Mouse (Mus musculus) heart, embryonic 16.5 days (tissue): ENCODE measurements around the gene Syne3. TPM values are rescaled to one million over a fixed set of nuclear protein-coding genes. Genes with fewer than 3 reads are reported as not detected.

Source experiments
- ATAC-seq: fragments of 200-750 bp; cut with Nextera tagmentation; replicated peaks from 2 replicates; pipeline ENCODE4 v1.8.0; 2017; ENCODE audit warnings: moderate number of reproducible peaks; ENCODE audit not compliant: insufficient read depth, low FRiP score; ENCODE audit errors: extremely low read depth
- H3K27ac ChIP-seq: fragments of 300-500 bp; sonication (generic); 2 replicates; pipeline ENCODE4 v1.5.1; 2014; ENCODE audit warnings: mild to moderate bottlenecking, low read length, control low read depth, moderate library complexity
- H3K27me3 ChIP-seq: fragments of 300-500 bp; sonication (generic); 2 replicates; pipeline ENCODE4 v1.6.1; 2014; ENCODE audit warnings: low read length, mixed read lengths; ENCODE audit not compliant: control insufficient read depth, insufficient read depth
- H3K36me3 ChIP-seq: fragments of 300-500 bp; sonication (generic); 2 replicates; pipeline ENCODE4 v1.6.1; 2014; ENCODE audit not compliant: control insufficient read depth, insufficient read depth
- H3K4me1 ChIP-seq: fragments of 300-500 bp; sonication (generic); 2 replicates; pipeline ENCODE4 v1.6.1; 2014; ENCODE audit warnings: low read length, mixed read lengths; ENCODE audit not compliant: control insufficient read depth, insufficient read depth
- H3K4me2 ChIP-seq: fragments of 300-500 bp; sonication (generic); 2 replicates; pipeline ENCODE4 v1.6.1; 2014; ENCODE audit warnings: low read depth, mild to moderate bottlenecking, control low read depth, low read length
- H3K4me3 ChIP-seq: fragments of 300-500 bp; sonication (generic); 2 replicates; pipeline ENCODE4 v1.5.1; 2014; ENCODE audit warnings: mild to moderate bottlenecking, control low read depth, low read length
- H3K9ac ChIP-seq: fragments of 300-500 bp; sonication (generic); 2 replicates; pipeline ENCODE4 v1.6.1; 2014; ENCODE audit warnings: low read length, control low read depth
- H3K9me3 ChIP-seq: fragments of 300-500 bp; sonication (generic); replicated peaks from 2 replicates; pipeline ENCODE4 v1.6.1; 2016; ENCODE audit warnings: low read length; ENCODE audit not compliant: control insufficient read depth
- WGBS: fragments of 180-500 bp; shearing (Covaris S2); extraction: QIAGEN DNeasy Blood & Tissue Kit; methylation state at CpG from one replicate; pipeline ENCODE4 v1.1.7; 2014; 5-methylcytosine and 5-hydroxymethylcytosine counted together
- polyA plus RNA-seq: library from polyadenylated mRNA; unstranded; fragments of >200 nt; fragmentation: Nextera tagmentation; extraction: Ambion mirVana; gene quantifications from 2 replicates; pipeline ENCODE4 v1.2.1, GENCODE M21; 2015

Gene Syne3
- polyA plus RNA-seq, 1 experiment from 2014 or later: 1.9 TPM

- H3K27ac ChIP-seq: no peak overlapping the region
- H3K4me3 ChIP-seq: no peak overlapping the region
- H3K4me2 ChIP-seq: no peak overlapping the region
- peaks cover 15% of the 10 kb centered on the region for H3K4me1 ChIP-seq
- WGBS: 78% methylated on average over 10 of the region's 10 CpGs
- no peaks in the 10 kb centered on the region for H3K36me3 ChIP-seq
- H3K9me3 ChIP-seq: no peaks in the 10 kb centered on the region
- no peak for ATAC-seq
- H3K27me3 ChIP-seq: no peaks in the 10 kb centered on the region; the same call in 1 of the 2 replicates
- no peak overlapping the region for H3K9ac ChIP-seq
These were observed 11.8 kb downstream of the Syne3 start for GRCm38 (mm10) chr12:104997641-104998293.

- Histone ChIP-seq H3K4me3 (no peak overlapping the region), H3K4me2 (no peak overlapping the region), H3K27me3 (no peaks in the 10 kb centered on the region), H3K36me3 (no peaks in the 10 kb centered on the region), H3K9ac (no peak overlapping the region), H3K9me3 (no peaks in the 10 kb centered on the region), H3K27ac (no peak overlapping the region), H3K4me1 (peaks cover 14% of the 10 kb centered on the region)
- no peak for ATAC-seq
- WGBS: 77% methylated on average over 10 of the region's 10 CpGs
These were observed 12.4 kb downstream of the Syne3 start for GRCm38 (mm10) chr12:104997159-104997558.

- peaks cover 14% of the 10 kb centered on the region for H3K4me1 ChIP-seq
- no peak for ATAC-seq
- H3K9me3 ChIP-seq: no peaks in the 10 kb centered on the region
- H3K27ac ChIP-seq: no peak overlapping the region
- no peak overlapping the region for H3K9ac ChIP-seq
- no peaks in the 10 kb centered on the region for H3K36me3 ChIP-seq
- no peak overlapping the region for H3K4me3 ChIP-seq
- 82% methylated on average over 9 of the region's 9 CpGs for WGBS
- H3K27me3 ChIP-seq: no peaks in the 10 kb centered on the region
- H3K4me2 ChIP-seq: no peak overlapping the region
These were observed 13.4 kb downstream of the Syne3 start for GRCm38 (mm10) chr12:104996012-104996728.

GRCm38 (mm10) chr12:104995259-104995876 is 14.2 kb downstream of the Syne3 start:
- no peak overlapping the region for H3K9ac ChIP-seq
- H3K36me3 ChIP-seq: no peaks in the 10 kb centered on the region
- WGBS: 78% methylated on average over 12 of the region's 12 CpGs
- no peak for ATAC-seq
- peaks cover 9% of the 10 kb centered on the region; the same call in 1 of the 2 replicates for H3K4me1 ChIP-seq
- no peak overlapping the region for H3K4me3 ChIP-seq
- no peak overlapping the region for H3K4me2 ChIP-seq
- H3K27ac ChIP-seq: no peak overlapping the region
- H3K27me3 ChIP-seq: no peaks in the 10 kb centered on the region
- H3K9me3 ChIP-seq: no peaks in the 10 kb centered on the region

- Histone ChIP-seq H3K27ac (no peak overlapping the region), H3K36me3 (no peaks in the 10 kb centered on the region), H3K4me2 (no peak overlapping the region), H3K4me3 (no peak overlapping the region), H3K9ac (no peak overlapping the region), H3K9me3 (no peaks in the 10 kb centered on the region), H3K27me3 (no peaks in the 10 kb centered on the region), H3K4me1 (0 out of 2 replicates have a peak, but pooled peaks cover 2% of the 10 kb centered on the region)
- WGBS: 67% methylated on average over 8 of the region's 8 CpGs
- ATAC-seq: no peak
These were observed 16.8 kb downstream of the Syne3 start for GRCm38 (mm10) chr12:104992838-104993237.

GRCm38 (mm10) chr12:104992123-104992741 is 17.4 kb downstream of the Syne3 start:
- H3K27me3 ChIP-seq: no peaks in the 10 kb centered on the region
- ATAC-seq: no peak
- H3K9me3 ChIP-seq: no peaks in the 10 kb centered on the region
- WGBS: 73% methylated on average over 10 of the region's 10 CpGs
- H3K27ac ChIP-seq: no peak overlapping the region
- no peak overlapping the region for H3K9ac ChIP-seq
- H3K36me3 ChIP-seq: no peaks in the 10 kb centered on the region
- H3K4me1 ChIP-seq: 0 out of 2 replicates have a peak, but pooled peaks cover 2% of the 10 kb centered on the region
- H3K4me3 ChIP-seq: no peak overlapping the region
- no peak overlapping the region for H3K4me2 ChIP-seq

- no peak overlapping the region for H3K27ac ChIP-seq
- H3K27me3 ChIP-seq: no peaks in the 10 kb centered on the region
- ATAC-seq: no peak; the same call in 1 of the 2 replicates
- H3K4me2 ChIP-seq: no peak overlapping the region
- H3K4me1 ChIP-seq: peaks cover 6% of the 10 kb centered on the region
- H3K9ac ChIP-seq: no peak overlapping the region
- no peak overlapping the region for H3K4me3 ChIP-seq
- H3K9me3 ChIP-seq: no peaks in the 10 kb centered on the region
- no peaks in the 10 kb centered on the region for H3K36me3 ChIP-seq
- WGBS: 75% methylated on average over 13 of the region's 13 CpGs
These were observed 18.7 kb downstream of the Syne3 start for GRCm38 (mm10) chr12:104990741-104991454.

GRCm38 (mm10) chr12:104987936-104988335 is 21.7 kb downstream of the Syne3 start:
- H3K27ac ChIP-seq: no peak overlapping the region
- no peaks in the 10 kb centered on the region for H3K36me3 ChIP-seq
- H3K9me3 ChIP-seq: 0 out of 2 replicates have a peak, but pooled peaks cover 3% of the 10 kb centered on the region
- no peak overlapping the region for H3K9ac ChIP-seq
- no peak for ATAC-seq
- no peak overlapping the region for H3K4me3 ChIP-seq
- H3K4me1 ChIP-seq: peaks cover 9% of the 10 kb centered on the region
- 84% methylated on average over 7 of the region's 7 CpGs for WGBS
- no peak overlapping the region for H3K4me2 ChIP-seq
- H3K27me3 ChIP-seq: no peaks in the 10 kb centered on the region
